Mouse (Mus musculus) heart, postnatal 36 days (tissue): Measurements from ENCODE around the gene Zcrb1. TPM values are rescaled to one million over a fixed set of nuclear protein-coding genes. Genes with fewer than 3 reads are reported as not detected.

Source experiments
- DNase-seq, 2 experiments: peaks; one replicate each; pipeline ENCODE4 v3.0.0; 2021 to 2022
- intact Hi-C: fragments of 180-260 bp; cut with DNase I; formaldehyde crosslinking; loops from one replicate; pipeline ENCODE4 v1.15.1; 2025
- total RNA-seq, 2 experiments: library from RNA; stranded (reverse); gene quantifications; 2 replicates each; pipeline ENCODE4 v1.2.3; 2021

Zcrb1 gene
- 100 to 1,000 TPM in 1 of 2 experiments, 10 to 100 TPM in 1; 92.2 to 100 TPM for total RNA-seq

DNA sequence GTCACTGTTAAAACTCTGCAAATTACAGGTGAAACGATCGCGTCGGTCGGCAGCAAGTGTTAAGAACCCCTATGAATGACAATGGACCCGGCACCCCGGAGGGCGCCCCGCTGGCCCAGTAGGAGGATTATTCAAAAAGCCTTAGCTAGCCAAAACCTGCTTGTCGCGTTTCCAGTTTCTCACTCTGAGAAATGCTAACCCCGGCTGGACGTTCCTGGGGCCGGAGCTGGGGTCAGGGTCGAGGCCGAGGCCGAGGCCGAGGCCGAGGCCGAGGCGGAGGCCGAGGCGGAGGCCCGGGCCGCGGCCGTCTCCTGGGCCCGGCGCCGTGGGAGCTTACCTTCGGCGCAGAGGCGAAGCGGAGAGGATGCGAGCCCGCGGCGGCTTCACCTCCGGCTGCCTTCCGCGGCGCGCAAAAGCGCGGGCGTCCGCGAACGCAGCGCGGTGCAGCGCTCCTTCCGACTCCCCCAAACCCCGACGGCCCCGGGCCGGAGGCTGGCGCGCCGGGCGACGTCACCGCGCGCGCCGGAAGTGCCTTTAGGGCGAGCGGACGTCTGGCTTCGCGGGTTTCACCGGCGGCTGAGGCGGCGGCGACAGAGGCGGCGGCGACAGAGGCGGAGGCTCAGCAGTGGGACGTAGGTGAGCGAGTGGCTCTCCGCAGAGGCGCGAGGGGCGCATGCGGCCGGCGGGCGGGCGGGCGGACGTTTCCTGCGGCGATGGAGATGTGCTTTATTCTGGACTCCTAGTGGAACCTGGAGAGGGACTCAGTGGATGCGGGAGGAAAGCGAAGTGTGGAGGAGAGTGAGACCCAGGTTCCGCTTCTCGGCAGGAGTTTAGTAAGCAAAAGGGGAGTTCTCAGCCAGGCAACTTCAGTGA is at the start of gene Zcrb1, which contains the start of gene Pphln1:
TSS of gene Zcrb1 (minus strand) at position 509 of the 873 bp plus-strand sequence.
TSS of gene Pphln1 (plus strand) at position 525 of the 873 bp plus-strand sequence.
- DNase-seq = peak; percentile 84 to 88
- intact Hi-C loops = loop anchor here (2.0 kb wide), 2 partner anchors 61 to 123 kb away; partner anchors contain the start of genes Gxylt1 and Yaf2

DNA sequence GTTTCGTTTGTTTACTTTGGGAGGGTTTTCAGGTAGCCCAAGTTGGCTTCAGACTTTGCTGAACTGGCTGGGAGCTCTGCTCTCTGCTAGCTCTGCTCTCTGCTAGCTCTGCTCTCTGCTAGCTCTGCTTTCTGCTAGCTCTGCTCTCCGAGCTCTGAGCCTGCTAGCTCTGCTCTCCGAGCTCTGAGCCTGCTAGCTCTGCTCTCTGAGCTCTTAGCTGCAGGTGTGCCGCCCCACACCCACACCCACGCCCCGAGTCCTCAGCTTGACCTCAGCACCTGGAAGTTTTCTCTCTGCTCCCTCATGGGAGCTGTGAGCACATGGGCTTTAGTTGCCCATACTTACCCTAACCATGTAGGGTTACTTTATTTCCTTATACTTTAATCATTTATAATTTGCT is 45.5 kb upstream of the Zcrb1 start:
- intact Hi-C loops = loop anchor here (5.0 kb wide), 1 partner anchor 134 kb away; no protein-coding TSS in a partner anchor
- no peak for DNase-seq

DNA sequence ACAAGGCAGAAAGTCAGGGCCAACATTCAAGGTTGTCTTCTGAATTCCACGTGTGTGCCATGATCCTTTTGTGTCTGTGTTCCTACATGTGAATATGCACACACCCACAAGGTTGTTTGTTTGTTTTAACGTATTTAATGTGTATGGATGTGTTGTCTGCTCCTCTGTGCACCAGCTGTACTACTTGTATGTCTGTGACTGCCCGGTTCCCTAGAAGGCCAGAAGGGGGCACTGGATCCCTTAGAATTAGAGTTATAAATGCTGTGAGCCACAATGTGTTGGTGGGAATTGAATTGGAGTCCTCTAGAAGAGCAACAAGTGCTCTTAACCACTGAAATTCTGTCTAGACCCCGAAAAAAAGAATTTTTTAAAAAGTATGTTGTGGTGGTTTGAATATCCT is 44.1 kb upstream of the Zcrb1 start:
- intact Hi-C loops = loop anchor here (5.0 kb wide), 1 partner anchor 135 kb away; no protein-coding TSS in a partner anchor
- no peak for DNase-seq

DNA sequence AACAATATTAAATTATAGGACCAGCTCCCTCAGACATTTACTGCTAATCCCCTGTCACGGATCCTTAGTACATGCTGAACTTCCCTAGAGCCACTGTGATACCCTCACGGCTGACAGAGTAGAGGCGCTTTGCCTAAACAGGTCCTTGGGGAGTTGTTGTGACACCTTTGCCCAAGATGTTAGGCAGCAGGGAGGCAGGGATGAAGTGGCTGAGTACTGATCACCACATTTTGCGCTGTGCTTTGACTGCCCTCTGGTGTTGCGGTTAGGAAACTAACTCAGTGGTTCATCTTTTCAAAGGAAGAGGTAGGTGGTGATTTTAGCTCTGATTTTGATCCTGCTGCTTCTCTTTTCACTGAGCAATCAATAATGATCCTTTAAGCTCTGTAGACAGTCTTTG is 40.5 kb upstream of the Zcrb1 start:
- DNase-seq = peak; percentile 54 to 58
- intact Hi-C loops = loop anchor here (1.0 kb wide), 1 partner anchor 173 kb away; no protein-coding TSS in a partner anchor

DNA sequence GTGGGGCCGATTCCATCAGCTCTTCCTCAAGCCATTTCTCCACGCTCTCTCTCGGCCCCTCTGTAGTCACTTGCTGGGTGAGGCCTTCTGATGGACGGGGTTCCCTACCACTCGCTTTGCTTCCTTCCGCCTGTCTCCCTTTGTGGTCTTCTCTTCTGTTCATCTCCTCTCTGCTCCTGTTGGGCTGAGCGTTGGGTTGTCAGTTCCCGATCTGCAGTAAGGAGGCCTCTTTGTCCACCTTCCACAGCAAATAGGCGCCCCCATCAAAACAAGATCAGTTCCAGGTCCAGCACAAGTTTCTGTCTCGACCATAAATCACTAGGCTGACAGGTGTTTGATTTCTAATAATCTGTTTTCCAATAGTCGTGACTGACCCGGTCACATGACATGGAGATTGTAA is 37.9 kb upstream of the Zcrb1 start:
- intact Hi-C loops = no loop called here

DNA sequence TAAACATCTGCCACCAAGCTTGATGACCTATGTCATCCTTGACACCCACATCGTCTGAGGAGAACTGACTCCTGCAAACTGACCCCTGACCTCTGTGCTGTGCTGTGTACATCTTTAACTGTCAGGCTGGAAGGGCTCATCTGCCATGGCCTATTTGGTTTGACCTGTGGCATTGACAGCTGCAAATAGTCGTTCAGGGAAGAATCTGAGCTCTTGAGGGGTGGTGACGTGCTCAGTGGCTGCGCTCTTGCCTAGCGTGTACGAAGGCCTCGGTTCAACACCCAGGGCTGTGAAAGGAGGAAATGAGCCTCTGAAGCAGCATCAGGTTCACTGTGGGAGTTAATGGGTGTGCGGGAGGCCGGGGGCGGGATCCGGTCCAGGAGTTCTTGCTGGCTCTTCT is 35.7 kb upstream of the Zcrb1 start:
- intact Hi-C loops = loop anchor here (5.0 kb wide), 1 partner anchor 347 kb away; no protein-coding TSS in a partner anchor
- no peak for DNase-seq

More for the DNA sequence above, 37.9 kb upstream of the Zcrb1 start:
- DNase-seq = no peak

DNA sequence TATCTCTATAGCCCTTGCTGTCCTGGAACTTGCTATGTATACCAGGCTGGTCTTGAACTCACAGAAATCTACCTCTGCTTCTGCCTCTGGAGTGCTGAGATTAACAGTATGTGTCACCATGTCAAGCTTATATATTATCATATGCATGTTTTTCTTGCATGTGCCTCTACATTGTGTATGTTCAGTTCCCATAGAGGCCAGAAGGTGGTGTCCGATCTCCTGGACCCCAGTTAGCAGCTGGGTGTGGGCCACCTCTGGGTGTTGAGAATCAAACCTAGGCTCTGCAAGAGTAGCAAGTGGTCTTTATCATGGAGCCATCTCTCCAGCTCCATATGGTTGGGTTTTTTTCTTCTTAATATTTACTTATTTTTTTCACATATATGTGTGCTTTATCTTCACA is 24.4 kb upstream of the Zcrb1 start:
- intact Hi-C loops = no loop called here
- no peak for DNase-seq

DNA sequence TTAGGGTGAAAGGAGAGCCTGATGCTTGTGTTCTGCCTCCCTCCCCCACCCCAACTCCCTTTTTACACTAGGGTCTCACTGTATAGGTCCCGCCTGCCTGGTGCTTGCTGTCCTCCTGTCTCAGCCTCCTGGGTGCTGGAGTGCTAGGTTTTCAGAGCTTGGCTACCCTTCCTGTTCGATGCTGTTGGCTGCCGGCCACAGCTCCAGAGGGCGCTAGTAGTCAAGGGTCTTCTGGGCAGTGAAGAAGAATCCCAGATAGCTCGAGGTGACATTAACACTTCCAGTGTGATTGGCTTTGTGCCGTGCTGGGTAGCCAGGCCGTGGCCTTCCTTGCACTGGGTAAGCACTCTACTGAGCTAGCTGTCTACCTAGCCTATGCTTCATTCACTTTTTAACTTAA is 22.5 kb upstream of the Zcrb1 start:
- intact Hi-C loops = no loop called here
- DNase-seq = peak in 1 of 2 experiments; percentile 12

DNA sequence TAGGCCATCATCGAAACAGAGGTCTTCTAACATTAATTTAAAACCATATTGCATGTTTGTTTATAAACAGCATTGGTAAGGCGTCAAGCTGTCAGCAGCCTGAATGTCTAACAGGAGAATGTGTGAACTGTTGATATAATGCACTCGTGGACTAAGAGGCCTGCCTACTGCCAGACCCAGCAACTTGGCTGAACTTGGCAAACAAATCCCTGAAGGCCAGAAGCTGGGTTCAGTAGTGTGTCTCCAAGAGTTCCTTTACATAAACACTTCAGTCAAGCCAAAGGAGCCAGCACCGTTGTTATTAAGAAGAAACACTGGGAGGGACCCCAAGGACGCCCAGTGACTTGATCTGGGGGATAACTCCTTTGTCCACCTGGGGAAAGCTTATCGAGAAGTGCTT is 18.2 kb upstream of the Zcrb1 start:
- intact Hi-C loops = no loop called here
- no peak for DNase-seq

DNA sequence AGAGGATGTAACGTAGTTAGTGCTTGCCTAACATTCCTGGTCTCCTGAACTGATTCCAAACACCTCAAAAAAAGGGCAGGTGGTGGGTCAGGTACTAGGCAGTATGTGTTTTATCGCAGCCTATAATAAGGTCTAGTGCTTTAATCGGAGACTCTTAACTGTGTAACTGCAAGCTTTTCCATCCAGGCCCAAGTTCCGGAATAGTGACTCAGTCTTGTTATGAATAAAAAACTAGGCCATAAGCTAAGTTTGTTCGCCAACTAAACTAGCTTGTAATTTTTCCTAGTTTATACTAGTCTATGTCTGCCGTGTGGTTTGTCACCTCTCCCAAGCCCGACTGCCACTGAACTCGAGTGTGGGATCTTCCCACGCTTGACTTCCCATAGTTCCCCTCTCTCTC is 16.3 kb upstream of the Zcrb1 start:
- intact Hi-C loops = no loop called here
- DNase-seq = no peak

DNA sequence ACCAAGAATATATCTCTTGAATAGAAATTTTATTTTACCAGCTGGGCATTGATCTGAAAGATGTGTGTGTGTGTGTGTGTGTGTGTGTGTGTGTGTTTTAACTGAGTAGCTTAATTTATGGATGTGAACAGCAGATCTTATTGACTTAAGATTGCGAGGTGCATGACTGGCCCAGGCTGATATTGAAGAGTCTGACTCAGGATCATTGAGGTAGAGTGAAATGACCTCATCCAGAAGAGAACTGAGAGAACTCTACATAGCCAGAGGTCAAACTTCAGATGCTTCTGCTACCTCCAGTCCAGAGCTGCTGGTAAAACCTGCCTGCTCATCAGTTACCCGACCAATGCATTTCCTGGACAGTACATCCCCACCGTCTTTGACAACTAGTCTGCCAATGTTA is 14.3 kb upstream of the Zcrb1 start:
- intact Hi-C loops = no loop called here
- no peak for DNase-seq

DNA sequence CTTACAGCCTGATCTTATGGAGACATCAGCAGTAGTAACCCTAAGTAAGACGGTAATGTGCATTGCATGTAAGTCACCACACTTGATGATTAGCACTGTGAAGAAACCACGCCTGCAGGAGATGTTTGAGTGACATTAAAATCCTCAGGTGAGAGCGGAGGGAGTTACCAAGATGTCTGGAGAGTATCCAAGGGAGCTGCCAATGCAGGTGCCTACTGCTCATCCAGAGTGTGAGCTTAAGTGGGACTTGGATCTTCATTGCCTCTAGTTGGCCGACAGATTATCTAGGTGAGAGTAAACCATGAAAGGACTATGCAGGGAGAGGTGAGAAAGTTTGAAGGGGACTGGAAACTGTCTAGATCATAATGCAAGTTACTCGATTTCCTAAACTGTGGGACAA is 8.4 kb upstream of the Zcrb1 start:
- intact Hi-C loops = no loop called here

DNA sequence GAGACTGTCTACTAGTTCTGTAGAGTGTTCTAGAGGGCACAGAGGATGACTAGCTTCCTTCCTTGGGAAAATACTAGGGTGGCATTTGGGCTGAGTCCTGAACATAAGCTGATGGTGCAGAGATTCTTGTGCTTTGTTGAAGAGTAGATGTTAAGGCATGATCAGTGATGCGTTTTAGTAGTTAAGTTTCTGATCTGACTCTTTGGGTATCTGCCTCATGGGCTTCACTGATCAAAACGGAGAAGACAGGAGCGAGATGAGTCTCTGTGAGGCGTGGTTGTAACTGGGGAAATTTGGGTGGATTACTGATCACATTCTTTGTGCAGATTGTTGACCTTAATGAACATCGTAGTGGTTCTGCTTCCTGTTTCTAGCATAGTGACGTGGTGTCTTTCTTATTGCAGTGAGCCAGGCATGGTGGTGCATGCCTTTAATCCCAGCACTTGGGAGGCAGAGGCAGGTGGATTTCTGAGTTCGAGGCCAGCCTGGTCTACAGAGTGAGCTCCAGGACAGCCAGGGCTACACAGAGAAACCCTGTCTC is 7.4 kb upstream of the Zcrb1 start:
- no peak for DNase-seq
- intact Hi-C loops = no loop called here

More for the DNA sequence above, 8.4 kb upstream of the Zcrb1 start:
- no peak for DNase-seq

DNA sequence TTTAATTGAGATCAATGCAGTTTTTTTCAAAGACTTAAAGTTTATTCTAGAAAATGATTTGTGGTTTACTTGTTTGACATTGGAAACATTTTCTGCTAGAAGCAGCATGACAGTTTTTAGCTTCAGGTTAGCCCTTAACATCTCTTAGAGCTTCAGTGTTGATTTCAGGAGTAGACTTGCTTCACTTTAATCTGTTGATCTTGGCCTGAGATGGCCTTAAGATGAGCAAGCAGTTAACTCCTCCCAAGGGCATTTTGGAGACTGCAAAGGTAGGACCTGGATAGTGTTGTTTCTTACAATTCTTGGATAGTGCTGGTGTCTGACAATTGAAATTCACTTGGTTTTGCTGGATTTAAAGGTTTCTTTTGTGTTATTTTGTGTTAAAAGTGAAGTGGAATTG is 6.7 kb upstream of the Zcrb1 start:
- intact Hi-C loops = no loop called here

DNA sequence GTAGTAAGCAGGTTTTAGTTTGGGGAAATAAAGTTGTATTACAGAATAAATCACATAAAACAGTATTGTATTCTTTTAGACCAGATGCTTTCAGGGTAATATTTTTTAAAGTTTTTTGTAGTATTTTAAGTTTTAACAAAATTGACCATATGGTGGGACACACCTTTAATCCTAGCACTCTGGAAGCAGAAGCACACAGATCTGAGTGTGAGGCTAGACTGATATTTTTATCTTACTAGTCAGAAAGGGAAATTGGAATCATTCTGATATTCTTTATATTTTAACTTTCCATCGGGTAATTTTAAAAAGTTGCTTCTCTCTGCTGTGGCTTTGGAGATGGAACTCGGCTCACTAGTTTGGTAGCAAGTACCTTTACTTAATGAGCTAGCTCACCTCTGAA is 4.6 kb upstream of the Zcrb1 start:
- intact Hi-C loops = no loop called here
- DNase-seq = no peak

More for the DNA sequence above, 6.7 kb upstream of the Zcrb1 start:
- DNase-seq = no peak

DNA sequence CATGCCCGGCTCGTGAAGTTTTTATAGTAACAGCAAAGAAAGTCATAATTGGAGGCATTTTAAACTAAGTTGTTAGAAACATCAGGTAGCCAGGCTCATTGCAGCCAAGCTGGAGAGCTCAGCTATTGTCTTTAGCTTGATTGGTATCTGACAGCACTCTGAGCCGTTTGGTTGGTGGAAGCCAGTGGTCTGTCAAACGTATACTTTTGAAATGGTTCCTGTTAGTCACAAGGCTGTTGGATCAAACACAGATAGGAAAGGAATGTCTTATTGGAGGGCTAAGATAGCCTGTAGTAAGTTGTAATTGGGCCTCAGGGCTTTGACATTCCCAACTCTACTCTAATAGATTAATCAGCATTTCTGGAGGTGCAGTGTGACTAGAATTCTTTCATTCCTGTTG is 3.3 kb upstream of the Zcrb1 start:
- DNase-seq = no peak
- intact Hi-C loops = no loop called here

DNA sequence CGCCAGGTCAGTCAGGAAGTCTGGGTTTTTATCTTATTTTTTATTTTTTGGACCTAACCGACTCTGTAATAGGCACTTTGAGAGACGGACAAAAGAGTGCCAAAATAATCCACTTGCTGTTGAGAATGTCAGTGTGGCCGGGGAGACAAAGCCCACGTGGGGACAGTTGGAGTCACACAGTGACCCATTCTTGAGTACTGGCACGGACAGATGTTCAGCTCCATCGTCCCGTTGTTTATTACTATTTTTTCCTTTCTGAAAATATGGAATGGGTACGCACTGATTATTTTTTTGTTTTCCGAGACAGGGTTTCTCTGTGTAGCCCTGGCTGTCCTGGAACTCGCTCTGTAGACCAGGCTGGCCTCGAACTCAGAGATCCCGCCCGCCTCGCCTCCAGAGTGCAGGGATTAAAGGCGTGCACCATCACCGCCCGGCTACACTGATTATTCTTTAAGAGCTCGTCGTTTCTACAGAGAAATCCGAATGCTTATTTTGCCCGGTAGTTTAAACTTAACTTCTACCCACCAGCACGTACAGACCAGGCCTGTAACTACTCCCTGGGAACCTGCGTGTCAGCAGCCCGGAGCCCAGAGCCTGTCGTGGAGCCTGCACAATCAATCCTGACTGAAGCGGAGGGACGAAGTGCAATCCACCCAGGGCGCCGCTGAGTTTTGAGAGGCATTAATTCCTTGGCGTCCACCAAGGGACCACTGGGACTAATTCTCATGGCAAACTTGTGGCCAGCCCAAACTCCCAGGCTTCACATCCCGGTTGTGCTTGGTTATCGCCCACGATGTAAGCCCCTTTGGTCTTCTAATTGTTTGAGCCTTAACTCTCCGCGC is 786 bp upstream of the Zcrb1 start:
- DNase-seq = no peak
- intact Hi-C loops = loop anchor here (2.0 kb wide), 1 partner anchor 124 kb away; the partner anchor contains the start of gene Gxylt1

DNA sequence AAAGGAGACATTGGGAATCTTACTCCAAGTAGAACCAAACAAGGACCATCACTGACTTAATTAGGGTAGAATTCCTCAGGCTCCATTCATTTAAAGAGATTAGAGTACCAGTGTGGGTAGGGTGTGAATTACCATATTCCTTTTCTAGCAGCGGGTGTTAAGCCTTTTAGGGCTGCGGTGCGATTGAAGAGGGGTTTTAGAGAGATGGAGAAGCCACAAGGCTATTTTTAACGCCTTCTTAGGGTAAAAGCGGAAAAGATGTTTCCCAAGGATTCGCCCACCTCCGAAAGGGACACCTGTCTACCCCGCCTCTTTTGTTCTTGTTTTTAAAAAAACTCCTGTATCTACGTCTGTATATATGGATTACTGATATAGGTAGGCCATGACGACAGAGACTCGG is 865 bp downstream of the Zcrb1 start:
- DNase-seq = no peak

DNA sequence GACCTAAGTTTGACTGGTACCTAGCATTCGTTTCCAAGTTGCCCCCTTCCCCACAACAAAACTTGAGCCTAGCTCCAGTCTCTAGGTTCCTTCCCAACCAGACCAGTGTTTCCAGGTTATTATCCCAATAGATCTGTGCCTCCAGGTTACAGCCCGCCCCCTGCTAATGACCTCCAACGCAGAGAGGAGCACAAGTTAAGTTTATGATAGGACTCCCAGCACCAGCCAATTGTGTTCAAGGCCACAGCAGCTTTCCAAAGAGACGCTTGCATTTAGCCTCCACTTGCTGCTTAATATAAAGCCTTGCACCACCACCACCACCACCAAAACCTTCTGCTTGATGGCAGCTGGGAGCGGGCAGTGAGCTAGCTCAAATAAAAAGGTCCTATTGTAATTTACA is 16.8 kb downstream of the Zcrb1 start:
- DNase-seq = no peak
- intact Hi-C loops = no loop called here

More for the DNA sequence above, 865 bp downstream of the Zcrb1 start:
- intact Hi-C loops = loop anchor here (2.0 kb wide), 1 partner anchor 60 kb away; the partner anchor contains the start of gene Yaf2

DNA sequence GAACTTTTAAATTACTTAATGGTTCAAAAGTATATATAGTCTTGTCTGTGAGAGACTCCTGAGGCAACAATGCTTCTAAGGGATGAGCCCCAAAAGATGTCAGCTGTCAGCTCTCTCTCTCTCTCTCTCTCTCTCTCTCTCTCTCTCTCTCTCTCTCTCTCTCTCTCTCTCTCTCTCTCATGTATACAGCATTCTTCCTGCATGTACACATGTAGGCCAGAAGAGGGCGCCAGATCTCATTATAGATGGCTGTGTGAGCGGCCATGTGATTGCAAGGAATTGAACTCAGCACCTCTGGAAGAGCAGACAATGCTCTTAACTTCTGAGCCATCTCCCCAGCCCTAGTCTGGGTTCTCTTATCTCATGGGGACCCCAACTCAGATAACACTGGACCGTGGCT is 19.0 kb downstream of the Zcrb1 start:
- DNase-seq = no peak
- intact Hi-C loops = no loop called here

DNA sequence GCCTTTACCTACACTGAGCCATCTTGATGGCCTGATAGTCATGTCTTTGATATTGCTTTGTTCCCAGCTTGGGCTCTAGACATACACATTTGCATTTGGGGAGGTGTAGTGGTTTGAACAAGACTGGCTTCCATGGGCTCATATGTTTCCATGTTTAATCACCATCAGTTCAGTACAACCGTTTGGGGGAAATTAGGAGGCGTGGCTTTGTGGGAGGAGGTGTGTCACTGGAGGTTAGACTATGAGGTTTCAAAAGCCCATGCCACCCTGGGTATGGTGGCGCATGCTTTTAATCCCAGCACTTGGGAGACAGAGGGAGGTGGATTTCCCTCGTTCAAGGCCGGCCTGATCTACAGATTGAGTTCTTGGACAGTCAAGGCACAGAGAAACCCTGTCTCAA is 22.4 kb downstream of the Zcrb1 start:
- intact Hi-C loops = no loop called here
- DNase-seq = no peak
